Mouse (Mus musculus): ENCODE results near the gene Srebf1.

Srebf1 gene

DNA sequence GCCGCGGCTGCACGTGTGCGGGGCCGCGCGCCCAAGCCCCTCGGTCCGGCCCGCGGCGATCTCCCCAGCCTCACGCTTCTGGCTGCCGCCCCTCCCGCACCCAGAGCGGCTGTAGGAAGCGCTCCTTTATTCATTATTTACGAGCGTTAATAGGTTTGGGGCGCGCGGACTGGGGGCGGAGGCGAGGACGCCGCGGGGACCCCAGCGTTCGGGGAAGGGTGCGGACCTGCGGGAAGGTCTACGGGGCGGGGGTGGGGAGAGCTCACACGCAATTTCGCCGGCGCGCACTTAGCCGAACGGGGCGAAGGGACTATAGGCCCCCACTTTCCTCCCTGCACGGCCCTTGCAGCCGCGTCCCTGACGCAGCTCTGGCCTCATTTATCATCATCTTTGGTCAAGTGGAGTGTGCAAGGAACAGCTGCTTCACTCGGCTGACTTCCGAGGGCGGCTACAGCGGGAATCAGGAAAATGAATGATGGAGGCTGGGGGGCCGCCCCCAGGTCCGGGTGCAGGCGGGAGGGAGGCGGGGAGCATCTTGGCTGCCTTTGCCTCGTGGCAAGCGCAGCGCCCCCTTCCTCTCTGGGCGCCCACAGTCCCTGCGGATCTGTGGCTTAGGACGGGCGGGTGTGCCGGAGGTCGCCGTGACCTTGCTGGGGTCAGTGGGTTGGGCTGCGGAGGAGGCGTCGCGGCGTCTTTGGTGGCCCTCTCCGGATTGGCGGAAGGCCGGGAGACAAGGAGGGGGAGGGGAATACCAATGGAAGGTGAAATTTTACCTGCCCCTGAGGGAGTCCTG lies 46.0 kb downstream of the Srebf1 start:
- peak; percentile 76 to 87 for DNase-seq

GRCm38 (mm10) chr11:60175371-60176181 lies 46.8 kb downstream of the Srebf1 start:
- peak; percentile 60 to 75 for DNase-seq

DNA sequence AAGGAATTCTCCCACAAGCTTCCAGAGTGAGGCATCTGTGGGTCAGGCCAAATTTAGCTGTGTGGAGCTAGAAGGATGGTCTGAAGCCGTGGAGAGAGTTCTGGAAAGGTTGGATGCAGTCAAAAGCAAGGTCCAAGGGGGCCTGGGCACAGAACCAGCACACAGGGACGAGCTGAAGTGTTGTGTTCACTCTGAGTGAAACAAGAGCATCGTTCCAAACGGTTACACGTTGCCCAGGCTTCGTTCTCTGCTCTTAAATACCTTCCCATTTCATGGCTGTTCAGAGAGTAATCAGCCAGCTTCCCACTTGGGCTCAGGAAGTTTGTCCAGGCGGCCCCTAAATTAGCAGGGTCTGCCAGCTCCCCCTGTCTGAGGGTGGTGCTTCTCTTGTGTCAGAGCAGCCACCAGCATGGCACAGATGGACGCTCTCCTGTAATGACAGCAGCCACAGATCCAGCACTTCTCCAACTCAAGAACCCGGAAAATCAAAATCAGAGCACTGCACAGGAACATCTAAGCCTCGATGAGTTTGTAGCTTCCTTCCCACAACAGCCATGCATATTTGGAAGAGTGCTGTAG lies 48.7 kb downstream of the Srebf1 start:
- no peak for DNase-seq

DNA sequence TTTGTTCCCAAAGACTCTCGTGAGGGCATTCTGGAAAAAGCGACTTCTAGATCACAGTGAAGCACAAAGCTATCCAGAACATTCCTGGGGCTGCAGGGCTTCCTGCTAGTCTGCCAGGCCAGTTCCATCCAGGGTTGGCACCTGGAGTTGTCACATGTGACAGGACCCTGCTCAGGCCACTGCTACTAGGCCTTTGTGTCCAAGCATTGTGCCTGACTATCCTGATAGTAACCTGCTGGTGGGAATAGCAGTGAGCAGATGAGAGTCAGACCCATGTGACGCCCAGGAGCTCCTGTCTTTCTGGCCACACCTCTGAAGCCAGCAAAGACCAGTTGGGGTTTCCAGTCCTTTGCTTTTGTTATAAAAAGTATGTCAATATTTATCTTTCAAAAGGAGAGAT lies 50.3 kb downstream of the Srebf1 start:
- DNase-seq: no peak

DNA sequence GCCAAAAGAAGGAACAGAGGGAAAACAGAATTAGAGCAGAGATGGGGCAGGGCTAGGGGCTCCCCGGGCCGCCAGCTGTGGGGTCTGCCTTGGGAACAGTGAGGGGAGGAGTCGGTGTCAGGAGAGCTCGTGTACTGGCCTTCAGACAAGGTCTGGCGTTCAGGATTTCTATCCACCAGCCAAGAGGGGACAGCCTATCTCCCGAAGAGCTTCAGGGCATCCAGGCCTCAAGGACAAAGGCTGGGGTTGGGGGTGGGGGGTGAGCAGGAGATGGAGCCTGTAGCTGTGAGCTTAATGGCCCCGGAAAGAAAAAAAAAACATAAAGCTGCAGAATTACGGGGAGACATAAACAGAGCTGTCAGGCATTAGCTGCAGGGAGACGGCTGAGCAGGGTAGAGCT lies 53.6 kb downstream of the Srebf1 start:
- DNase-seq: no peak

DNA sequence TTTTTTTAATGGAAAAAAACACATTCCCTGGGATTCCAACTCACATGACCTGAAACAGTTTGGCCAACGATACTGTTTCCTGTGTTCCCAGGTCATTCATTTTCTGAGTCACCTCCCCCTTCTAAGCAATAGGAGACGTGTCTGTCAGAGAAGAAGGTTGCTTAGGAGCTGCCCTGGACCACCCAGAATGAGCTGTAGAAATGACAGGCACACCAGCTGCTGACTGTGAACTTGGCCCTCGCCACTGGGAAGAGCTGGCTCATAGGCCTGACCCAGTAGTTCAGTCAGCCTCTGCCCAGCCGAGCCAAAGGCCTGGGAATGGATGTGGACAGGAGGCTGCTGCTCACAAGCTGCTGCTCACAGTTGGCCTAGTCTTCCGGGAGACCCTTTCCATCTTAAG lies 57.3 kb downstream of the Srebf1 start:
- peak; percentile 49 to 65 for DNase-seq

DNA sequence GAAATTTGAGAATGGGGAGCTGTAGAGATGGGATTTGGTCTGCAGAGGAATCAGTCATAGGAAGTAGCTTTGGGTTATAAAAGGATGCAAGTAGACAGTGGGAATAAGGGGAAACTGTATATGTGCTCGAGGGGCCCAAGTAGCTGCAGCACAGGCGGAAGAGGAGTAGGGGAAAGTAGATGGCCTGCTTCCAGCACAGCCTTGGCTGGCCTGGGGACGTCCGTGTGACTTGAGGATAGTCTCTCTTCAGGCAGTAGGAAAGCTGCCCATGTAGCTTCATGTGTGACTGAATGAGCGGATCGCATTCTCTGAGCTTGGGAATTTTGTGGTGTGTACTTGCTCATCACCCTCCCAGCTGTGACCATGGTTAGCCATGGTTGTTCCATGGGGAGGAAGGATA lies 57.9 kb downstream of the Srebf1 start:
- DNase-seq: no peak

- DNase-seq: no peak
Observed at GRCm38 (mm10) chr11:60163362-60163761, 59.0 kb downstream of the Srebf1 start.

DNA sequence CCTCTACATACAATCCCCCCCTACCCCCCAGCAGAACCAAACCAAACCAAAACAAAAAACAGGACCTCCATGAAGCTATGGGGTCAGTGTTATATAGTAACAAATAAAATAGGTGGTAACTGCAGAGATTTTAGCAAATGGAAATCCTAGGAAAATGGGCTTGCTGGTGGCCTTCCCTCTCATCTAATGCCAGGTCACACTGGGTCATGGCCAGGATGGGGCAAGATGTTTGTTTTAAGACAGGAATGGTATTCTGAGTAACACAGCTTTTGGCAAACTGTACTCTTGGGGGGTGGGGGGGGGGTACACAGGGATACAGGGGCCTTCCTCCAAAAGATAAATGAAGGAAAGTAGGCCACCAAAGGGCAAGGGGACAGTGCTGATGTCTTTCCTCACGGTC lies 59.8 kb downstream of the Srebf1 start:
- no peak for DNase-seq

- DNase-seq: no peak
Observed at GRCm38 (mm10) chr11:60161146-60161874, 61.1 kb downstream of the Srebf1 start.

- DNase-seq: no peak
Observed at GRCm38 (mm10) chr11:60160454-60161114, 61.8 kb downstream of the Srebf1 start.

- DNase-seq: no peak
Observed at GRCm38 (mm10) chr11:60159955-60160354, 62.4 kb downstream of the Srebf1 start.

- no peak for DNase-seq
Observed at GRCm38 (mm10) chr11:60158271-60158670, 64.1 kb downstream of the Srebf1 start.

DNA sequence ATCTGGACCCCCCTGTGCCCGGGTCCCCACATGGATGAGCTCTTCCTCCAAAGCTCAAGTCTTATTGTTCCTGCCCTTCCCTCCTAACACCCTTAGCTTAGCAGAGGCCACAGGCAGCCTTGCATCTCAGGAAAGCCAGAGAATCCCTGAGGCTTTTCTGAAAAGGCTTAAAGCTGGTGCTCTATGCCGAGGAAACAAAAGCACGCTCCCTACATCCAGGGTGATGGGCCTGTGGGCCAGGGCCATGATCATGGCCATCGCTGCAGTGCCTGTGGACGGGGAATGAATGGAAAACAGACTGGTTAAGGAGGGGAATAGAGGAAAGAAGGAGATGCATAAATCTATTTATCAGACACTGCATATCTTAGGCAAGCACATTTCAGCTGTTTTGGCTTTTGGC lies 66.7 kb downstream of the Srebf1 start:
- DNase-seq: no peak

GRCm38 (mm10) chr11:60153936-60154335 lies 68.4 kb downstream of the Srebf1 start:
- no peak for DNase-seq

DNA sequence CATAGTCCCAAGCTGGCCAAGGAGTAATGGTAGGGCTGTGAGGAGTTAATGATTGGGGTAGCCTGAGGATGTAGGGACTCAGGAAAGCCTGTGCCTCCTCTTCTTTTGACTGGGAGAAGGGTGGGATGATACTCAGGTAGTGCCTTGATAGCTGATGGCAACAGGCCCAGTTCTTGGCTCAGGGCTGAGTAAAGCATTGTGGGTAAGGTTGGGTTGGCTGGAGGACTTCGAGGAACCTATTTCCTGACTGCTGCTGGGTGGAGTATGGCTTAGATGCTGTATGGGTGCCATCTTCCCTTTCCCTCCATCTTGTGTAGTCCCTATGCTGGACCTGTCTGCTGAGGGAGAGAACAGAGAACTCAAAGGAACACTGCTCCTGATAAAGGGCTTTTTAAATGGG lies 70.0 kb downstream of the Srebf1 start:
- DNase-seq: no peak

DNA sequence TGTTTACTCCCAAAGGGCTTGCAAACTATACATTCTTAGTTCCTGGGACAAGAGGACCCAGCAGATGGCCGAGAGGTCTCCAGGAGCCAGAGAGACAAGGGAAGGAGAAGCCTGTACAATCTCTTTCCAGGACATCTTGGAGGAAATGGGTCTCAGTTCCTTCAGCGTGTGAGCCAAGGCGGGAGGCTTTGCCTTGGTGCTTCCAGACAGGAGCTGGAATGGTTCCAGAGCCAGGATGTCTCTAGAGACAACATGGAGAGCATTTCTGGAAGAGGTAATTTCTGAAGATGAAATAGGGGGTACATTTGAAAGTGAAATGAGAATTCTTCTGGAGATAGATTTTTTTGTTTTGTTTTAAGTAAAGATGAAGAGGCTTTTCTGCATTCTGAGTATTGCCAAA lies 71.7 kb downstream of the Srebf1 start:
- no peak for DNase-seq

All from kidney, postnatal 4 days (tissue).